Mouse (Mus musculus) kidney, embryonic 14.5 days (tissue): ENCODE measurements at regions not wholly inside any gene's neighbourhood (a gene's known extent, or its start where the extent isn't known, plus 50 kb on each side); places are given as distances from the start of the nearest gene placed in this dataset.

Source experiments
- ATAC-seq: fragments of 200-750 bp; cut with Nextera tagmentation; 2 replicates; pipeline ENCODE4 v1.8.0; 2017; ENCODE audit warnings: moderate number of reproducible peaks, mild to moderate bottlenecking, moderate TSS enrichment, moderate library complexity; ENCODE audit not compliant: low FRiP score, low TSS enrichment
- H3K27ac ChIP-seq: fragments of 300-500 bp; sonication (generic); 2 replicates; pipeline ENCODE4 v1.5.1; 2014; ENCODE audit warnings: low read depth, mild to moderate bottlenecking, low read length, moderate library complexity, mixed read lengths
- H3K27me3 ChIP-seq: fragments of 300-500 bp; sonication (generic); 2 replicates; pipeline ENCODE4 v1.6.1; 2014; ENCODE audit warnings: mild to moderate bottlenecking, low read length; ENCODE audit not compliant: control insufficient read depth, insufficient read depth
- H3K36me3 ChIP-seq: fragments of 300-500 bp; sonication (generic); 2 replicates; pipeline ENCODE4 v1.6.1; 2014; ENCODE audit warnings: low read length, mixed read lengths; ENCODE audit not compliant: control insufficient read depth, insufficient read depth
- H3K4me1 ChIP-seq: fragments of 300-500 bp; sonication (generic); 2 replicates; pipeline ENCODE4 v1.6.1; 2014; ENCODE audit warnings: low read length, mixed read lengths; ENCODE audit not compliant: control insufficient read depth, insufficient read depth
- H3K4me2 ChIP-seq: fragments of 300-500 bp; sonication (generic); replicated peaks from 2 replicates; pipeline ENCODE4 v1.6.1; 2014; ENCODE audit warnings: low read depth, mild to moderate bottlenecking, low read length
- H3K4me3 ChIP-seq: fragments of 300-500 bp; sonication (generic); 2 replicates; pipeline ENCODE4 v1.5.1; 2014; ENCODE audit warnings: mild to moderate bottlenecking, low read length
- H3K9ac ChIP-seq: fragments of 300-500 bp; sonication (generic); 2 replicates; pipeline ENCODE4 v1.6.1; 2014; ENCODE audit warnings: low read depth, mild to moderate bottlenecking, low read length, moderate library complexity
- H3K9me3 ChIP-seq: fragments of 300-500 bp; sonication (generic); 2 replicates; pipeline ENCODE4 v1.6.1; 2016; ENCODE audit warnings: low read length; ENCODE audit not compliant: control insufficient read depth
- WGBS: fragments of 180-500 bp; shearing (Covaris S2); extraction: QIAGEN DNeasy Blood & Tissue Kit; methylation state at CpG from one replicate; pipeline ENCODE4 v1.1.7; 2014; 5-methylcytosine and 5-hydroxymethylcytosine counted together

DNA sequence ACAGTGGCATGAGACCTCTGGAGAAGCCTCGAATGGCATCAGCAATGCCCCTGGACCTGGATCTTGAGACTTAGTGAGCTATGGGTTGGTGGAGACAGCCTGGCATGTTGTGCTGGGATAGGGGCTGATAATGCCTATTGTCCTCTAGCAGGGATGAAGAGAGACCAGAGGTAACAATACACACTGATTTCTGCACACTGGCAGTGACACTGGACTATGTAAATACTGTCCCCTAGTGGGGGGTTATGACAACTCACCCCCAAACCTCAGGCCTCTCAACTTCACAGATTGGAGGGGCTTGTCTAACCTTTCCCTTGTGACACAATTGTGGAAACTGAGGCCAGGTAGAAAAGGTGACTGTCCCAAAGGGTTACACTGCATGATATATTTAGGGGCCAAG is 94.9 kb upstream of the Tmc3 start:
- Histone ChIP-seq H3K4me2 (no peak overlapping the region), H3K4me1 (no peaks in the 10 kb centered on the region), H3K27me3 (no peaks in the 10 kb centered on the region), H3K27ac (no peak overlapping the region), H3K4me3 (no peak overlapping the region), H3K36me3 (no peaks in the 10 kb centered on the region), H3K9ac (no peak overlapping the region), H3K9me3 (no peaks in the 10 kb centered on the region)
- WGBS, result 78% methylated on average over 1 of the region's 1 CpGs
- peak; percentile 75 for ATAC-seq

GRCm38 (mm10) chr7:83504996-83505645 is 79.6 kb upstream of the Tmc3 start:
- ATAC-seq, result no peak
- H3K27me3 ChIP-seq, result no peaks in the 10 kb centered on the region
- 75% methylated on average over 2 of the region's 2 CpGs for WGBS

DNA sequence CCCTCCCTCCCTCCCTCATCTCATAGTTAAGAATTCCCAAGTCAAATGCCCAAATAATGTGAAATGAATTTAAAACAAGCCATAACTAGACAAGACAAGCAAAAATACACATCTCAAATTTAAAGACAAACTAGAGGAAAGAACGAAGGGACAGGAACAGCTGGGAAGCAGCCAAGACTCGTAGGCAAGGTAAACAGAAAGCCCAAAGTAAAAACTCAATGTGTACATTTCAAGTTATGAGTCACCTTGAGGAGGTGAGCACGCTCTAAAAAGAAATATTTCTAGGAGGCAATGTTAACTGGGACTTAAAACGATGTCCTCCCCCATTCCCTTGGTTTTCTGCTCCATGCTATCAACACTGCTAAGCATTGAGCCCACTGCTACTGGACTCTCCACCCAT is 68.4 kb upstream of the Tmc3 start:
- no peak for ATAC-seq
- H3K4me1 ChIP-seq, result no peaks in the 10 kb centered on the region
- 60% methylated on average over 4 of the region's 4 CpGs for WGBS
- H3K27ac ChIP-seq, result no peak overlapping the region
- H3K27me3 ChIP-seq, result no peaks in the 10 kb centered on the region
- no peak overlapping the region for H3K4me2 ChIP-seq
- no peaks in the 10 kb centered on the region for H3K36me3 ChIP-seq
- H3K9ac ChIP-seq, result no peak overlapping the region
- no peak overlapping the region for H3K4me3 ChIP-seq
- H3K9me3 ChIP-seq, result no peaks in the 10 kb centered on the region

More at GRCm38 (mm10) chr7:83504996-83505645, 79.6 kb upstream of the Tmc3 start:
- Histone ChIP-seq H3K9me3 (no peaks in the 10 kb centered on the region), H3K9ac (no peak overlapping the region), H3K36me3 (no peaks in the 10 kb centered on the region), H3K27ac (no peak overlapping the region), H3K4me1 (no peaks in the 10 kb centered on the region), H3K4me2 (no peak overlapping the region), H3K4me3 (no peak overlapping the region)

DNA sequence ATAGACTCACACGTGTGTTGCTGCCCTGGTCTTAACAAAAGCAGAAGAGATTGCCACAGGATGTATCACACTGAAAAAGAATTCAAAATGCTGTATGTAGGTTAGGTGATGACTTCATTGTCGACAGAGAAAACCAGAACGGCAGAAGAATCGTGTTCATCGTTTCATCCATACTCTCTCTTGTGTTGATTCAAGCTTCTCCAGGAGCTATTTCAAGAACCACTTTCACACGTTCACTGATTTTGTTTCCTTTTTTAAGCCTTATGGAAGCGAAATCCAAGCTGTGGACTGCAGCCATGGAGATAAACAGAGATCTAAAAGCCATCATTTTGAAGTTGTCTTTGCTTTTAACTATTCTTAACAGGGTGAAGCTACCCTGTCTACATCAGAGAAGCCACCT is 63.2 kb upstream of the Tmc3 start:
- no peaks in the 10 kb centered on the region for H3K9me3 ChIP-seq
- no peaks in the 10 kb centered on the region for H3K36me3 ChIP-seq
- H3K27ac ChIP-seq, result no peak overlapping the region
- H3K27me3 ChIP-seq, result no peaks in the 10 kb centered on the region
- no peak overlapping the region for H3K4me3 ChIP-seq
- ATAC-seq, result no peak
- H3K9ac ChIP-seq, result no peak overlapping the region
- H3K4me2 ChIP-seq, result no peak overlapping the region
- 84% methylated on average over 7 of the region's 7 CpGs for WGBS
- H3K4me1 ChIP-seq, result no peaks in the 10 kb centered on the region
